Mouse (Mus musculus): ENCODE results near the gene Pon2. TPM values are rescaled to one million over a fixed set of nuclear protein-coding genes. Genes with fewer than 3 reads are reported as not detected.
"Not testable (repeated sequence)": the region's sequence is repeated elsewhere in the genome, so short reads cannot be mapped to it uniquely, and the experiment has no call there.

Pon2 gene
- polyA plus RNA-seq, 1 experiment from 2014 or later: 130 TPM

GRCm38 (mm10) chr6:5233812-5234211 is 64.4 kb downstream of the Pon2 start:
- no peak overlapping the region for H3K9ac ChIP-seq (ENCODE audit: low read length)
- WGBS: 94% methylated on average over 1 of the region's 1 CpGs
- DNase-seq (ENCODE audit: low spot score) (no peak), ATAC-seq (ENCODE audit: low FRiP score, low TSS enrichment) (no peak)
- H3K4me3 ChIP-seq (ENCODE audit: low read depth, low read length): no peak overlapping the region
- no peak overlapping the region for H3K27ac ChIP-seq (replicated peaks)
- no peaks in the 10 kb centered on the region for H3K9me3 ChIP-seq (ENCODE audit: control insufficient read depth, low read length)
- no peak overlapping the region for H3K4me2 ChIP-seq (replicated peaks; ENCODE audit: low read depth)
- no peak for TF ChIP-seq EP300 (optimal IDR thresholded peaks at IDR 0.05)
- TF ChIP-seq CTCF (IDR thresholded peaks at IDR 0.05; ENCODE audit: low read depth): no peak
- H3K36me3 ChIP-seq (ENCODE audit: control insufficient read depth, insufficient read depth, low read length): no peaks in the 10 kb centered on the region
- H3K4me1 ChIP-seq (replicated peaks; ENCODE audit: control insufficient read depth, insufficient read depth): no peaks in the 10 kb centered on the region
- no peaks in the 10 kb centered on the region for H3K27me3 ChIP-seq (ENCODE audit: control insufficient read depth, insufficient read depth, low read length)

- DNase-seq (ENCODE audit: low spot score): no peak
- no peak overlapping the region for H3K4me3 ChIP-seq (ENCODE audit: low read depth, low read length)
- H3K9me3 ChIP-seq (ENCODE audit: control insufficient read depth, low read length): no peaks in the 10 kb centered on the region
- H3K4me2 ChIP-seq (replicated peaks; ENCODE audit: low read depth): no peak overlapping the region
- H3K4me1 ChIP-seq (replicated peaks; ENCODE audit: control insufficient read depth, insufficient read depth): no peaks in the 10 kb centered on the region
- H3K27ac ChIP-seq (replicated peaks): no peak overlapping the region
- no peaks in the 10 kb centered on the region for H3K36me3 ChIP-seq (ENCODE audit: control insufficient read depth, insufficient read depth, low read length)
- H3K27me3 ChIP-seq (ENCODE audit: control insufficient read depth, insufficient read depth, low read length): no peaks in the 10 kb centered on the region
- 88% methylated on average over 4 of the region's 4 CpGs for WGBS
- ATAC-seq (ENCODE audit: low FRiP score, low TSS enrichment): no peak
- H3K9ac ChIP-seq (ENCODE audit: low read length): no peak overlapping the region
- TF ChIP-seq CTCF (IDR thresholded peaks at IDR 0.05; ENCODE audit: low read depth) (no peak), EP300 (optimal IDR thresholded peaks at IDR 0.05) (no peak)
These were observed 66.2 kb downstream of the Pon2 start for GRCm38 (mm10) chr6:5232022-5232421.

DNA sequence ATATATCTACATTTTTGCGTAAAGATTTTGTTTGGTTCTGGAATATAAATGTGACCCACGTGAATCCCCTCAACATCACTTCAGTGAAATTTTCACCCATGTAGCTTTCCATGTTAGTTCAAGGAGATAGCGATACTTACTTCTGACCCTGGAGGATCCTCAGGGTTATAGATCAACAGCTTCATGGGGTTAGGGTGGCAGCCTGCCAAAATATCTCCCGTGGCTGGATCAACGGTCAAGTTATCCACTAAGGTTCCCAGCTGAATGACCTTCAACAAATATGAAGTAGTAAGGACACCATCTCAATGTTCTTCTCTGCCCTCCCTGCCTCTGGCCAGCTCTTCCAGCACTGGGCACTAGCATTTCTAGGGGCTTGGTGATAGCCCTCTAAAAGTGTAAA is 68.0 kb downstream of the Pon2 start:
- H3K9ac ChIP-seq (ENCODE audit: low read length): no peak overlapping the region
- H3K4me2 ChIP-seq (replicated peaks; ENCODE audit: low read depth): no peak overlapping the region
- TF ChIP-seq CTCF (IDR thresholded peaks at IDR 0.05; ENCODE audit: low read depth) (no peak), EP300 (optimal IDR thresholded peaks at IDR 0.05) (no peak)
- WGBS: 83% methylated on average over 5 of the region's 5 CpGs
- no peaks in the 10 kb centered on the region for H3K36me3 ChIP-seq (ENCODE audit: control insufficient read depth, insufficient read depth, low read length)
- ATAC-seq (ENCODE audit: low FRiP score, low TSS enrichment): no peak
- H3K27ac ChIP-seq (replicated peaks): no peak overlapping the region
- no peak for DNase-seq (ENCODE audit: low spot score)
- H3K4me1 ChIP-seq (replicated peaks; ENCODE audit: control insufficient read depth, insufficient read depth): no peaks in the 10 kb centered on the region
- H3K4me3 ChIP-seq (ENCODE audit: low read depth, low read length): no peak overlapping the region
- no peaks in the 10 kb centered on the region for H3K9me3 ChIP-seq (ENCODE audit: control insufficient read depth, low read length)
- H3K27me3 ChIP-seq (ENCODE audit: control insufficient read depth, insufficient read depth, low read length): no peaks in the 10 kb centered on the region

- not testable (repeated sequence) for H3K27ac ChIP-seq (replicated peaks); H3K27me3 ChIP-seq (ENCODE audit: control insufficient read depth, insufficient read depth, low read length); H3K9me3 ChIP-seq (ENCODE audit: control insufficient read depth, low read length); H3K4me2 ChIP-seq (replicated peaks; ENCODE audit: low read depth); H3K36me3 ChIP-seq (ENCODE audit: control insufficient read depth, insufficient read depth, low read length); H3K9ac ChIP-seq (ENCODE audit: low read length); ATAC-seq (ENCODE audit: low FRiP score, low TSS enrichment); H3K4me1 ChIP-seq (replicated peaks; ENCODE audit: control insufficient read depth, insufficient read depth); DNase-seq (ENCODE audit: low spot score); H3K4me3 ChIP-seq (ENCODE audit: low read depth, low read length)
- WGBS: 90% methylated on average over 2 of the region's 2 CpGs
These were observed 74.7 kb downstream of the Pon2 start for GRCm38 (mm10) chr6:5223551-5223950.

DNA sequence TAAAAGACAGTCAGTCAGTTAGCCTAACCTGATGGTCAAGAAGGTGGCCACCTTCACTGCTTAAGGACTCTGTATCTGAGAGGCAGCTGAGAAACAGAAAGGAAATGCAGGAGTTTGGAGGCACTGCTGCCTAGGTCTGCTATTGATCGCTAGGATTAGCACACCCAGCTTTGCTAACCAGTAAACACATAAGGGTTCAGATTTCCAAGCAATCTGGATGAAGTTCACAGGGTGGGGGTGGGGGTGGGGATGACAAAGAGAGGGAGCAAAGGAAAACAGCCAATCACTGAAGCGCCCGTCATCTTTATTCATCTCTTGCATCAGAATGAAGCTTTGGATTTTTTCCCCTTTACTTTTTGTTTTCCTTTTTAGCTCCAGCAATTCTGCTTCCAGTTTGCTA is 76.2 kb downstream of the Pon2 start:
- H3K27ac ChIP-seq (replicated peaks): no peak overlapping the region
- no peaks in the 10 kb centered on the region for H3K4me1 ChIP-seq (replicated peaks; ENCODE audit: control insufficient read depth, insufficient read depth)
- DNase-seq (ENCODE audit: low spot score): no peak
- H3K4me2 ChIP-seq (replicated peaks; ENCODE audit: low read depth): no peak overlapping the region
- H3K9me3 ChIP-seq (ENCODE audit: control insufficient read depth, low read length): no peaks in the 10 kb centered on the region
- H3K27me3 ChIP-seq (ENCODE audit: control insufficient read depth, insufficient read depth, low read length): no peaks in the 10 kb centered on the region
- H3K9ac ChIP-seq (ENCODE audit: low read length): no peak overlapping the region
- no peak for ATAC-seq (ENCODE audit: low FRiP score, low TSS enrichment)
- no peak for TF ChIP-seq CTCF (IDR thresholded peaks at IDR 0.05; ENCODE audit: low read depth)
- no peak for TF ChIP-seq EP300 (optimal IDR thresholded peaks at IDR 0.05)
- no peak overlapping the region for H3K4me3 ChIP-seq (ENCODE audit: low read depth, low read length)
- no peaks in the 10 kb centered on the region for H3K36me3 ChIP-seq (ENCODE audit: control insufficient read depth, insufficient read depth, low read length)
- 74% methylated on average over 3 of the region's 3 CpGs for whole genome bisulfite sequencing

DNA sequence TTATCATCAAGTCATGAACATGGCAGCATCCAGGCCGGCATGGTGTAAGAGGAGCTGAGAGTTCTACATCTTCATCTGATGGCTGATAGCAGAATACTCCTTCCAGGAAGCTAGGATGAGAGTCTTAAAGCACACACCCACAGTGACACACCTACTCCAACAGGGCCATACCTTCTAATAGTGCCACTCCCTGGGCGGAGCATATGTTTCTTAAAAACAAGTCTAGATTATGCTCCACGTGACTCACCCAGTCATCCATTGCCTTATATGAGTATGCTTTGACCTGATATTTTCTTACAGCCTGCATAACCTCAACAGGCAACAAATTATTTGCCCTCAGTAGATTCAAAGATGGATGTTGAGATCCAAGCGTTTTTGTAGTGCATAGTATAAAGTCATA is 80.1 kb downstream of the Pon2 start:
- DNase-seq (ENCODE audit: low spot score) (no peak), ATAC-seq (ENCODE audit: low FRiP score, low TSS enrichment) (0 out of 2 replicates have a peak, but pooled peaks have one; percentile 63)
- Histone ChIP-seq H3K27ac (replicated peaks) (no peak overlapping the region), H3K36me3 (ENCODE audit: control insufficient read depth, insufficient read depth, low read length) (no peaks in the 10 kb centered on the region), H3K9ac (ENCODE audit: low read length) (no peak overlapping the region), H3K27me3 (ENCODE audit: control insufficient read depth, insufficient read depth, low read length) (no peaks in the 10 kb centered on the region), H3K4me3 (ENCODE audit: low read depth, low read length) (no peak overlapping the region), H3K9me3 (ENCODE audit: control insufficient read depth, low read length) (no peaks in the 10 kb centered on the region), H3K4me1 (replicated peaks; ENCODE audit: control insufficient read depth, insufficient read depth) (no peaks in the 10 kb centered on the region), H3K4me2 (replicated peaks; ENCODE audit: low read depth) (no peak overlapping the region)
- 87% methylated on average over 4 of the region's 4 CpGs for WGBS
- TF ChIP-seq CTCF (IDR thresholded peaks at IDR 0.05; ENCODE audit: low read depth) (no peak), EP300 (optimal IDR thresholded peaks at IDR 0.05) (no peak)

Other genes with a start within 250 kb of the Pon2 start
- 0.52 and 0.69 TPM in 2 replicates for gene Pon1, start 104.5 kb downstream of the Pon2 start, polyA plus RNA-seq (2015; fragmentation: Nextera tagmentation; extraction: Ambion mirVana)
- gene Pon3, start 42.2 kb downstream of the Pon2 start, polyA plus RNA-seq (2015; fragmentation: Nextera tagmentation; extraction: Ambion mirVana): 27.2 and 30.2 TPM in 2 replicates
- 1.1 and 1.5 TPM in 2 replicates for gene Asb4, start 84.9 kb upstream of the Pon2 start, polyA plus RNA-seq (2015; fragmentation: Nextera tagmentation; extraction: Ambion mirVana)
- gene Pdk4, start 197.9 kb upstream of the Pon2 start, polyA plus RNA-seq (2015; fragmentation: Nextera tagmentation; extraction: Ambion mirVana): 14.6 and 18.9 TPM in 2 replicates